Mouse (Mus musculus) liver, adult 2 months (tissue): Measurements from ENCODE around the gene Renbp.

ENCODE experiments used
- CTCF ChIP-seq: fragments of 200-500 bp; IDR thresholded peaks from 2 replicates; pipeline ENCODE4 v1.5.1; 2011; ENCODE audit warnings: low read depth, low read length, control low read depth
- POLR2A ChIP-seq: fragments of 200-500 bp; IDR thresholded peaks from 2 replicates; pipeline ENCODE4 v1.6.1; 2011; ENCODE audit warnings: low read length, control low read depth; ENCODE audit not compliant: insufficient read depth; ENCODE audit errors: extremely low read depth

DNA sequence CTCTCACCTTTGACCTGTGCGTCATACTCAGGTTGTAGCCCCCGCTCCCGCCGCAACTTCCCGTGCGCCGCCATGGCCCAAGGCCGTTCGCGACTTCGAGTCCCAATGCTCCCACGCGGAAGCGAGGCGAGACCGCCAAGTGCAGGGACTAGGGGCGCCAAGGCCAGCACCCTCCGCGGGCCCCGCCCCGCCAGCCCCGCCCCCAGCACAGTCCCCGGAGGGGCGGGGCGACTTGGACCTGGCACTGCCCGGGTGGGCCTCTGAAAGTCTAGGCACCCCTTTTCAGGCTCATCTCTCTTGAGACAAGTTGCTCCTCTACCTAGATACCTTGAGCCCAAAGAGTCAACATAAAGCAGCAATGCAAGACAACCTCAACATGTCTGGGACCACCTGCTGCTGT, 19.5 kb downstream of the Renbp start:
- TF ChIP-seq CTCF (no peak), POLR2A (no peak)
